Mouse (Mus musculus) small intestine, adult 2 months (tissue): ENCODE measurements around the gene Hsh2d. TPM values are rescaled to one million over a fixed set of nuclear protein-coding genes. Genes with fewer than 3 reads are reported as not detected.
A peak's percentile ranks its signal among the peaks of the same experiment; 100 is the strongest.

Experiments
- H3K27ac ChIP-seq: fragments of 200-500 bp; 2 replicates; pipeline ENCODE4 v1.5.1; 2012; ENCODE audit warnings: low read depth, low read length, control low read depth, inconsistent platforms; ENCODE audit not compliant: insufficient read depth
- H3K27me3 ChIP-seq: fragments of 200-500 bp; 2 replicates; pipeline ENCODE4 v1.6.1; 2012; ENCODE audit warnings: mild to moderate bottlenecking, moderate library complexity, low read length, inconsistent platforms; ENCODE audit not compliant: control insufficient read depth, insufficient read depth
- H3K36me3 ChIP-seq: fragments of 200-500 bp; 2 replicates; pipeline ENCODE4 v1.6.1; 2012; ENCODE audit warnings: mild to moderate bottlenecking, low read length, control low read depth, inconsistent platforms; ENCODE audit not compliant: control insufficient read depth, insufficient read depth
- H3K4me1 ChIP-seq: fragments of 200-500 bp; 2 replicates; pipeline ENCODE4 v1.6.1; 2012; ENCODE audit warnings: low read length, inconsistent platforms, mixed read lengths; ENCODE audit not compliant: control insufficient read depth, insufficient read depth, insufficient read length
- H3K4me3 ChIP-seq: fragments of 200-500 bp; 2 replicates; pipeline ENCODE4 v1.5.1; 2012; ENCODE audit warnings: low read depth, mild to moderate bottlenecking, control low read depth, inconsistent platforms, low read length, moderate library complexity
- CTCF ChIP-seq: fragments of 200-500 bp; IDR thresholded peaks from 2 replicates; pipeline ENCODE4 v1.5.1; 2012; ENCODE audit warnings: low read depth, mild to moderate bottlenecking, control low read depth, inconsistent platforms, low read length, moderate library complexity, mixed read lengths; ENCODE audit not compliant: insufficient replicate concordance, insufficient read length; ENCODE audit errors: extremely low read depth
- POLR2A ChIP-seq: fragments of 200-500 bp; IDR thresholded peaks from 2 replicates; pipeline ENCODE4 v1.6.1; 2012; ENCODE audit warnings: low read depth, mild to moderate bottlenecking, control low read depth, inconsistent platforms, low read length, moderate library complexity
- WGBS: fragments of 180-500 bp; shearing (Covaris S2); methylation state at CpG from one replicate; pipeline ENCODE4 v1.1.7; 2018; 5-methylcytosine and 5-hydroxymethylcytosine counted together
- polyA plus RNA-seq: library from polyadenylated mRNA; depleted of rRNA; stranded (reverse); fragments of >200 nt; gene quantifications from 2 replicates; pipeline ENCODE4 v1.2.3, GENCODE M21; 2012; rRNA removed

Hsh2d gene
- polyA plus RNA-seq, 1 experiment = 3.3 TPM

DNA sequence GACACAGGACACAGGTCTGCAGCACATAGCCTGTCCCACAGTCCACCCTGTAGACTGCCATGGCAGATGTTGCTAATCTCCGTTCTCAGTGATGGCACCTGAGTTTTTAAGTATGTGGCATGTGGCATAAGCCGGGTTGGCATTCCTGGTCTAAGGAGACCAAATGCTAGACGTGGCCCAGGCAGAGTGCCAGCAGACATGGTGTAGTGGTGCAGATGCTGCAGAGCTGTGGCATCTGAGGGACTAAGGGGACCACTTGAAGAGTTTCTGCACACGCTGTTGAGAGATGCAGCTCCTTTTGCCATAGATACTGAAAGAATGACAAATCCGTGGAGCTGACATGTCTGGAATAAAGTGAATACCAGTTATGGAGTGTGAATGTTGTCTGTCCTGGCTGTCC lies 33.2 kb downstream of the Hsh2d start:
- no peaks in the 10 kb centered on the region for H3K27me3 ChIP-seq
- H3K4me1 ChIP-seq = no peaks in the 10 kb centered on the region
- peaks cover 18% of the 10 kb centered on the region for H3K36me3 ChIP-seq
- TF ChIP-seq POLR2A = no peak
- TF ChIP-seq CTCF = no peak
- H3K4me3 ChIP-seq = no peak overlapping the region
- WGBS = 87% methylated on average over 5 of the region's 5 CpGs
- no peak overlapping the region for H3K27ac ChIP-seq

GRCm38 (mm10) chr8:72239499-72240402 lies 50.3 kb downstream of the Hsh2d start, which contains the start of gene Ap1m1:
Gene Ap1m1 (plus strand): TSS chr8:72240018.
- peak; percentile 60; the same call in 1 of the 2 replicates for TF ChIP-seq CTCF
- peak; percentile 43; the same call in 1 of the 2 replicates for TF ChIP-seq POLR2A
- H3K4me3 ChIP-seq = peak within 1 kb of the TSS; percentile 63
- peak within 1 kb of the TSS; percentile 95 for H3K27ac ChIP-seq
- no peaks in the 10 kb centered on the region for H3K36me3 ChIP-seq
- WGBS = under 1% methylated on average over 54 of the region's 54 CpGs
- no peaks in the 10 kb centered on the region for H3K27me3 ChIP-seq
- peaks cover 20% of the 10 kb centered on the region for H3K4me1 ChIP-seq

DNA sequence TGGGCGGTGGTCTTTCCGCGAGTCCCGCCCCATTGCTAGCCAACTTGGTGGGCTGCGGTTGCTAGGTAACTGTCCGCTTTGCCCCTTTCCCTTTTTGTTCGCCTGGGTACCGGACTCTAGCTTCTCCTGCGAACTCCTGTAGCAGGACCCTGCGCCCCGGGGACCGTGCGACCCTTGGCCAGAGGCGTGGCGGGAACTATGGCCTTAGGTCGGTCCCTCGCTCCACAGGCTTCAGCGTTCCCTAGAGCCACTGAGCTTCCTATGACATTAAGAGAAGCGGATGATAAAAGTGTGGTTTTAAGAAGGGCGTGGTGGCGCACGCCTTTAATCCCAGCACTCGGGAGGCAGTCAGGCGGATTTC lies 50.9 kb downstream of the Hsh2d start:
- no peak for TF ChIP-seq POLR2A
- no peak for TF ChIP-seq CTCF
- WGBS = 0% methylated on average over 24 of the region's 24 CpGs
- peak overlapping the region; percentile 63 for H3K4me3 ChIP-seq
- peak overlapping the region; percentile 95 for H3K27ac ChIP-seq
- no peaks in the 10 kb centered on the region for H3K36me3 ChIP-seq
- H3K27me3 ChIP-seq = no peaks in the 10 kb centered on the region
- peaks cover 20% of the 10 kb centered on the region for H3K4me1 ChIP-seq

DNA sequence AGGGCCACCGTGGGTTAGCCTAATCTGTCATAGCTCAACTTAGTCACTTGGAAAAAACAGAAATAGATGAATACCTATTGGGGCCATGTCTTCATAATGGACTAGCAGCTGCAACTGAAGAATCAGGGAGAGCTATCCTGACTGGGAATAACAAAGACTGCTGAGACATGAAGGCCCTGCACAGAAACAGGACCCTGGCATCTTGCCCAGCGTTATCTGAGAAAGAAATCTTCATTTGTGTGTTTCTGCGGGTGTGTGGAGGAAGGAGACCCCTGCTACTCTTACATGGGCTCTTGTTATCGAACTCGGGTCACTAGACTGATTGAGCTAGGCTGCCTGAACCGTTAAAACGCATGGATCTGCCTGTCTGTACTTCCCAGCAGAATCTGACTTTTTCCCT lies 51.5 kb downstream of the Hsh2d start:
- Histone ChIP-seq H3K27ac (peak overlapping the region; percentile 95; the same call in 1 of the 2 replicates), H3K4me1 (peaks cover 20% of the 10 kb centered on the region), H3K36me3 (no peaks in the 10 kb centered on the region), H3K4me3 (peak overlapping the region; percentile 63), H3K27me3 (no peaks in the 10 kb centered on the region)
- no peak for TF ChIP-seq CTCF
- TF ChIP-seq POLR2A = no peak
- 68% methylated on average over 7 of the region's 7 CpGs for WGBS

DNA sequence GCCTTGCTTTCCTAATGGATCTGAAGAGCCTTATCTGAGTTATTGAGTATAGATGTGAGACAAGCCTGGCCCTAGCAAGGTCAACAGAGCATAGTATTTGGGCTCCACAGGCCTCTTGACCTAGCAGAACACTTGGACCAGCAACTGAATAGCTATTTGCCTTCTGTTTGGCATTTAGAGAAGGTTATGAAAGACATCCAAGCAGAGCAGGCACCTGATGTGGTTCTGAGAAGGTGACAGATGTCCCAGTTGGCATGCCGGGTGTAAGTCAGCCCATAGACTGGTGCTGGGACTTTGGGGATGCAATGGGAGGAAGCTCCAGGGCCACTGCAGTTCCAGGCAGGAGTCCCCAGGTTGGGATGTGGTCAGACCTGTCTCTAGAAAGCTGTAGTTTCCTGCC lies 52.8 kb downstream of the Hsh2d start:
- TF ChIP-seq CTCF (no peak), POLR2A (no peak)
- H3K36me3 ChIP-seq = no peaks in the 10 kb centered on the region
- H3K4me3 ChIP-seq = no peak overlapping the region
- WGBS = 97% methylated on average over 1 of the region's 1 CpGs
- peaks cover 20% of the 10 kb centered on the region for H3K4me1 ChIP-seq
- no peaks in the 10 kb centered on the region for H3K27me3 ChIP-seq
- H3K27ac ChIP-seq = no peak overlapping the region

DNA sequence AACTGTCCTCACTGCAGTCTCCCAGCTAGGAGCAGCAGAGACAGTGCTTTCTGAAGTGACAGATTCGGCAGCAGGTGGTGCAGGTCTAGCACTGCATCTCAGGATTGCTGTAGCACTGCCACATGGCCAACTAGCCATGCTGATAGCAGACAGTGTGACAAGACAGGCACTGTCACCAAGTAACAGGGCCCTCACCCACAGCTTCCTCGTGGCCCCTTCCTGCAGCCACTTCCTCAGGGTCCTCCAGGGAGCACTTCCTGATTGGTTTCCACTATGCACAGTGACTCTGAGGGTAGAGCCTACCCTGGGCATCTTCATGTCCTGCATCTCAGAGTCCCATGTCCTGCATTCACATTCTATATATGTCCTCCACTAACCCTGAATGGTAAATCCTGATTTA lies 55.2 kb downstream of the Hsh2d start:
- 74% methylated on average over 2 of the region's 2 CpGs for WGBS
- no peak overlapping the region for H3K27ac ChIP-seq
- peaks cover 20% of the 10 kb centered on the region for H3K4me1 ChIP-seq
- no peaks in the 10 kb centered on the region for H3K27me3 ChIP-seq
- no peak overlapping the region for H3K4me3 ChIP-seq
- no peak for TF ChIP-seq CTCF
- TF ChIP-seq POLR2A = no peak
- H3K36me3 ChIP-seq = peaks cover 2% of the 10 kb centered on the region

Other genes starting within 250 kb of the Hsh2d start
- gene Zfp961, start 238.6 kb upstream of the Hsh2d start, polyA plus RNA-seq = 1.2 and 1.9 TPM in 2 replicates
- 7.9 and 8.8 TPM in 2 replicates for gene Cyp4f18, start 180.0 kb upstream of the Hsh2d start, polyA plus RNA-seq
- not detected in 2 replicates for gene Olfr372, start 148.4 kb upstream of the Hsh2d start, polyA plus RNA-seq
- not detected in 2 replicates for gene Olfr373, start 106.5 kb upstream of the Hsh2d start, polyA plus RNA-seq
- not detected in 2 replicates for gene Olfr374, start 82.6 kb upstream of the Hsh2d start, polyA plus RNA-seq
- gene Tpm4, start 54.7 kb upstream of the Hsh2d start, polyA plus RNA-seq = 19.1 and 27.3 TPM in 2 replicates
- gene Rab8a, start 28.4 kb upstream of the Hsh2d start, polyA plus RNA-seq = 22.5 and 58.9 TPM in 2 replicates
- gene Cib3, start 23.2 kb downstream of the Hsh2d start, polyA plus RNA-seq = not detected in 2 replicates
- gene Gm11034, start 24.0 kb downstream of the Hsh2d start, polyA plus RNA-seq = not detected in 2 replicates
- gene Fam32a, start 30.1 kb downstream of the Hsh2d start, polyA plus RNA-seq = 19.7 and 35.5 TPM in 2 replicates
- 33.6 and 47.4 TPM in 2 replicates for gene Ap1m1, start 50.4 kb downstream of the Hsh2d start, polyA plus RNA-seq
- 0.41 TPM in 1 of 2 replicates, not detected in the other for gene Gm10282, start 115.6 kb downstream of the Hsh2d start, polyA plus RNA-seq
- 21.4 and 24.7 TPM in 2 replicates for gene Klf2, start 129.4 kb downstream of the Hsh2d start, polyA plus RNA-seq
- 14.5 and 27.0 TPM in 2 replicates for gene Eps15l1, start 231.8 kb downstream of the Hsh2d start, polyA plus RNA-seq